Mouse (Mus musculus) ES-E14 (cell line): ENCODE results near the gene Eif2b5.

ENCODE experiments used
- CHD2 ChIP-seq: IDR thresholded peaks from 2 replicates; pipeline ENCODE4 v1.6.1; 2014; ENCODE audit warnings: mild to moderate bottlenecking, low read depth, low read length, inconsistent platforms
- HCFC1 ChIP-seq: IDR thresholded peaks from 2 replicates; pipeline ENCODE4 v1.6.1; 2012; ENCODE audit warnings: low read length, inconsistent platforms, borderline replicate concordance; ENCODE audit not compliant: insufficient read depth
- MAFK ChIP-seq: IDR thresholded peaks from 2 replicates; pipeline ENCODE4 v1.6.1; 2014; ENCODE audit warnings: mild to moderate bottlenecking, low read depth, low read length, inconsistent platforms; ENCODE audit not compliant: insufficient read depth
- ZC3H11A ChIP-seq: IDR thresholded peaks from 2 replicates; pipeline ENCODE4 v1.6.1; 2012; ENCODE audit warnings: low read depth, mild to moderate bottlenecking, inconsistent platforms, low read length, borderline replicate concordance
- ZNF384 ChIP-seq: IDR thresholded peaks from 2 replicates; pipeline ENCODE4 v1.6.1; 2012; ENCODE audit warnings: low read depth, low read length, inconsistent platforms

- TF ChIP-seq MAFK (no peak), ZNF384 (no peak), CHD2 (no peak), HCFC1 (no peak), ZC3H11A (no peak)
Measured at GRCm38 (mm10) chr16:20528779-20529178, 30.2 kb downstream of the Eif2b5 start.
